ENCODE assay signal across 31 mouse cellular contexts in the genomic region with DNA sequence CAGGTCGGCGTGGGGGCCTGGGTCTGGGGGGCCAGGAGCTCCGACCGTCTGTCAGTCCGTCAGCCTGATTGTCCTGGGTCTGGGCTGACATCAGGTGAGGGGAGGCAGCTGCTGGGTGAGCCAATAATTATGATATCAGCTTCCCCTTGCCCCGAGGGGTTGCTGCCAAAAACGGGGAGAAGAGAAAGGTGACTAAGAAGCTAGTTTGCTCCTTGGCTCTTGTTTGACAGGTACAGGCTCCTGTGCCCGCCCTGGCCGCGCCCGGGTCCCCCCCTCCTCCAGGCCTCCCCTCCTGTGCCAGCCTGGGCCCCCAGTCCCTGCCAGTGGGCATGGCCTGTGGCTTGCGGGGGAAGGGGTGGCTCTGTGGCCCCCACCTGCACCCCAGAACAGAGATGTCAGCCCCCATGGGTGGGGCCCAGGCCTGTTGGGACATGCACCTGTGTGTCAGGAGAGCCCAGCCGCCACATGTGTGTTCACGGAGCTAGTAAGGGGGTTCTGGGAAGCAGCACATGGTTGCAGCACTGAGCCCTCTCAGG. TPM values are rescaled to one million over a fixed set of nuclear protein-coding genes. Genes with fewer than 3 reads are reported as not detected.
A peak's percentile ranks its signal among the peaks of the same experiment; 100 is the strongest.
DNase-seq lines count a peak whose midpoint lies in the region; ATAC-seq lines count a peak whose summit lies in the region.
"Had no signal": no experiment of that assay in that cellular context is flagged by ENCODE, and none has a peak within 500 bp of the region (broad histone marks: within the 10 kb centered on the region; RNA-seq: fewer than 3 reads in every experiment).

Foxn1 (minus strand) TSS at position 51 of the 536 bp plus-strand sequence.

- H3K9ac ChIP-seq in heart, embryonic 16.5 days (ENCODE audit: low read length): no peak within 1 kb of the TSS
- peak within 1 kb of the TSS; percentile 50; the same call in 1 of the 2 replicates for H3K9ac ChIP-seq in stomach, embryonic 16.5 days (ENCODE audit: low read length)
- no peak within 1 kb of the TSS for H3K9ac ChIP-seq in liver, embryonic 12.5 days
- H3K9ac ChIP-seq: embryonic facial prominence, embryonic 12.5 days; hindbrain, embryonic 15.5 days; liver, postnatal 0 days; midbrain, embryonic 15.5 days; neural tube, embryonic 12.5 days had no signal

- intact Hi-C loops in heart, postnatal 36 days (cut with DNase I): no loop called here

- 0 out of 2 replicates have a peak within 1 kb of the TSS, but pooled peaks have one; percentile 9 for H3K4me3 ChIP-seq in heart, embryonic 16.5 days (ENCODE audit: low read length)
- H3K4me3 ChIP-seq in stomach, embryonic 16.5 days (replicated peaks; ENCODE audit: low read length): peak within 1 kb of the TSS; percentile 24
- no peak within 1 kb of the TSS for H3K4me3 ChIP-seq in liver, embryonic 12.5 days
- H3K4me3 ChIP-seq: embryonic facial prominence, embryonic 12.5 days; hindbrain, embryonic 15.5 days; left cerebral cortex, adult 2 months; midbrain, embryonic 15.5 days; neural tube, embryonic 12.5 days had no signal

- no peaks in the 10 kb centered on the region; the same call in 1 of the 2 replicates for H3K27me3 ChIP-seq in heart, embryonic 16.5 days (ENCODE audit: control insufficient read depth, insufficient read depth, low read length)
- H3K27me3 ChIP-seq in stomach, embryonic 16.5 days (ENCODE audit: control insufficient read depth, insufficient read depth, low read length): no peaks in the 10 kb centered on the region
- H3K27me3 ChIP-seq in liver, embryonic 12.5 days (replicated peaks): 0 out of 2 replicates have a peak, but pooled peaks cover 9% of the 10 kb centered on the region
- H3K27me3 ChIP-seq: embryonic facial prominence, embryonic 12.5 days; hindbrain, embryonic 15.5 days; midbrain, embryonic 15.5 days; neural tube, embryonic 12.5 days had no signal

- no peaks in the 10 kb centered on the region for H3K4me1 ChIP-seq in heart, embryonic 16.5 days (ENCODE audit: control insufficient read depth, insufficient read depth, low read length)
- no peaks in the 10 kb centered on the region for H3K4me1 ChIP-seq in stomach, embryonic 16.5 days (ENCODE audit: control insufficient read depth, insufficient read depth, low read length)
- no peaks in the 10 kb centered on the region for H3K4me1 ChIP-seq in liver, embryonic 12.5 days
- H3K4me1 ChIP-seq: hindbrain, embryonic 15.5 days; midbrain, embryonic 15.5 days; neural tube, embryonic 12.5 days had no signal

- DNase-seq in heart, postnatal 36 days: no peak
- DNase-seq in urinary bladder, adult 2 months (ENCODE audit: low spot score): peak; percentile 38
- DNase-seq in urinary bladder, postnatal 10 days (ENCODE audit: low spot score): no peak
- DNase-seq in adrenal gland, adult 8-10 months: no peak
- DNase-seq: adrenal gland, adult 2 months; cerebellum, adult 18-20 months; cerebellum, postnatal 14 days; gastrocnemius, postnatal 36 days; heart, postnatal 14 days; kidney, adult 2 months; kidney, postnatal 10 days; liver, postnatal 0 days; right cerebral cortex, adult 18-20 months; right cerebral cortex, postnatal 4 days; thymus, postnatal 14 days had no signal

- no peak within 1 kb of the TSS for H3K27ac ChIP-seq in heart, embryonic 16.5 days (ENCODE audit: low read length)
- peak within 1 kb of the TSS; percentile 77 for H3K27ac ChIP-seq in stomach, embryonic 16.5 days (ENCODE audit: low read length)
- no peak within 1 kb of the TSS for H3K27ac ChIP-seq in liver, embryonic 12.5 days
- H3K27ac ChIP-seq: embryonic facial prominence, embryonic 12.5 days; hindbrain, embryonic 15.5 days; left cerebral cortex, adult 2 months; macrophage; midbrain, embryonic 15.5 days; neural tube, embryonic 12.5 days had no signal

- ATAC-seq in heart, embryonic 16.5 days (replicated peaks; ENCODE audit: extremely low read depth, insufficient read depth, low FRiP score): no peak
- peak; percentile 61; the same call in 1 of the 2 replicates for ATAC-seq in stomach, embryonic 16.5 days (ENCODE audit: insufficient read depth, low FRiP score)
- no peak for ATAC-seq in liver, embryonic 12.5 days
- ATAC-seq: liver, postnatal 0 days; lung, postnatal 0 days; midbrain, embryonic 15.5 days had no signal

- no peak within 1 kb of the TSS for H3K4me2 ChIP-seq in heart, embryonic 16.5 days (ENCODE audit: low read depth, low read length)
- peak within 1 kb of the TSS; percentile 36; the same call in 1 of the 2 replicates for H3K4me2 ChIP-seq in stomach, embryonic 16.5 days (ENCODE audit: low read depth, low read length)
- no peak within 1 kb of the TSS for H3K4me2 ChIP-seq in liver, embryonic 12.5 days
- H3K4me2 ChIP-seq: embryonic facial prominence, embryonic 12.5 days; hindbrain, embryonic 15.5 days; midbrain, embryonic 15.5 days; neural tube, embryonic 12.5 days had no signal

- 76% methylated on average over 14 of the region's 14 CpGs for WGBS in heart, embryonic 16.5 days
- WGBS in stomach, embryonic 16.5 days: 67% methylated on average over 14 of the region's 14 CpGs
- 71% methylated on average over 13 of the region's 14 CpGs for WGBS in liver, embryonic 12.5 days (ENCODE audit: insufficient replicate concordance)

- H3K9me3 ChIP-seq in heart, embryonic 16.5 days (replicated peaks; ENCODE audit: control insufficient read depth, low read length): no peaks in the 10 kb centered on the region
- H3K9me3 ChIP-seq in stomach, embryonic 16.5 days (replicated peaks; ENCODE audit: control insufficient read depth, low read length): no peaks in the 10 kb centered on the region
- H3K9me3 ChIP-seq in liver, embryonic 12.5 days (replicated peaks): no peaks in the 10 kb centered on the region
- H3K9me3 ChIP-seq: embryonic facial prominence, embryonic 12.5 days; hindbrain, embryonic 15.5 days; midbrain, embryonic 15.5 days; neural tube, embryonic 12.5 days had no signal

- no peaks in the 10 kb centered on the region for H3K36me3 ChIP-seq in heart, embryonic 16.5 days (ENCODE audit: control insufficient read depth, insufficient read depth)
- no peaks in the 10 kb centered on the region for H3K36me3 ChIP-seq in stomach, embryonic 16.5 days (ENCODE audit: control insufficient read depth, insufficient read depth, low read length)
- H3K36me3 ChIP-seq in liver, embryonic 12.5 days: no peaks in the 10 kb centered on the region
- H3K36me3 ChIP-seq: embryonic facial prominence, embryonic 12.5 days; hindbrain, embryonic 15.5 days; midbrain, embryonic 15.5 days; neural tube, embryonic 12.5 days had no signal

RNA-seq across cellular contexts. Expression of gene Foxn1, which starts in this region (rescaled TPM):
- 4.1 and 7.9 TPM in 2 replicates for polyA plus RNA-seq in heart, embryonic 16.5 days (2015; fragmentation: Nextera tagmentation; extraction: Ambion mirVana)
- not detected for total RNA-seq in heart, postnatal 36 days (2021)
- polyA plus RNA-seq in urinary bladder, adult 2 months (2012; rRNA removed): 0.08 and 0.15 TPM in 2 replicates
- 1.6 and 2.7 TPM in 2 replicates for polyA plus RNA-seq in stomach, embryonic 16.5 days (2015; fragmentation: Nextera tagmentation; extraction: Ambion mirVana)
- under 1 TPM; 0.20 to 0.77 (median 0.31) TPM for total RNA-seq in adrenal gland, adult 8-10 months (2022)
- polyA plus RNA-seq in liver, embryonic 12.5 days (2016; fragmentation: Nextera tagmentation; extraction: Ambion mirVana): not detected in 2 replicates
- total RNA-seq: gastrocnemius, adult 18-20 months; layer of hippocampus, postnatal 10 days; left cerebral cortex, adult 2 months; left cerebral cortex, postnatal 36 days; liver, adult 2 months; MEL had no signal
- polyA plus RNA-seq: hindbrain, embryonic 15.5 days; intestine, embryonic 14.5 days; liver, adult 2 months; liver, postnatal 0 days; lung, postnatal 0 days; macrophage; midbrain, embryonic 15.5 days; neural tube, embryonic 12.5 days had no signal

Comparison
In these comparisons a context has a peak if more than half of its experiments do, and no peak if none do; other contexts are left out.
1. Peak in DNase-seq in urinary bladder, adult 2 months; RNA of the gene not detected or under 1 TPM.